Mouse (Mus musculus): ENCODE results near the gene A4galt.

DNA sequence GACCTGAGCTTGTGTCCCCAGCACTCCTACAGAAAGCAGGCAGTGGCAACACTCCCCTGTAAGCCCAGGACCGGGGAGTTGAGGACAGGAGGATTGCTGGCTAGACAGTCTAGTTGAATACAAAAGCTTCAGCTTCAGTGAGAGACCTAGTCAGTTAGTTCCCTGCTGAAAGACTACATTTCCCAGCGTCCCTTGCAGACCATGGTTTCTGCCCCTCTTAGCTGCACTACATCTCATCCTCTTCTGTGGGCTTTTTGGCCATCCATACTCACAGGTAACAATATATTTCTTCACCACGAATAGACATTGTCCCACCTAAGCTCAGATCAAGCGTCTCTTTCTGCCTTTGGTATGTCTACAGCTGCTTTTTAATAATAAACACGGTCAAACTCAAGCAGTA is 30.8 kb upstream of the A4galt start:
- TF ChIP-seq CTCF (IDR thresholded peaks at IDR 0.05; ENCODE audit: borderline replicate concordance, insufficient read depth, low read depth, low read length) (no peak), POLR2A (IDR thresholded peaks at IDR 0.05; ENCODE audit: borderline replicate concordance, insufficient read depth, low read length) (no peak)
